Mouse (Mus musculus) right cerebral cortex, postnatal 25 days (tissue): ENCODE measurements at regions not wholly inside any gene's neighbourhood (a gene's known extent, or its start where the extent isn't known, plus 50 kb on each side); places are given as distances from the start of the nearest gene placed in this dataset.
A peak's percentile ranks its signal among the peaks of the same experiment; 100 is the strongest.

Experiments used
- DNase-seq: peaks from one replicate; pipeline ENCODE4 v3.0.0; 2022

GRCm38 (mm10) chr14:37292084-37292860, 157.2 kb upstream of the Ghitm start:
- no peak for DNase-seq

- DNase-seq, result no peak
Observed at GRCm38 (mm10) chr14:37284391-37284790, 149.3 kb upstream of the Ghitm start.

DNA sequence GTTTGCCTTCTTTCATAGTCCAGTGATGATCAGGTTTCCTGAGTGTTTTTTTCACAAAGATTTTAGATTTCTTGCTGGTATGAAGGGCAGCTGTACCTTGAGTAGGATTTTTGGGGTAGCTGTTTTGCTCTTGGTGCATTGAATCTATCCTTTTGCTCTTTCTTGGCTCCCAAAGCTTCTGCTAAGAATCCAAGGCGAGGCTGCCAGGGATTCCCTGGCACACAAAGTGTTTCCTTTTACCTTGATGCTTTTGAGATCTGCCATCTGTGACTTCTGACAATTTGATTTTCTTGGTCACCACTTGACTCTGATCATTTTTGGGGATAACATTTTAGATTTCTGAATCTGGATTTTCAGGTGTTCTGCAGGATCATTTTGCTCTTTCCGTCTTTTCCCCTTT, 144.3 kb upstream of the Ghitm start:
- no peak for DNase-seq

DNA sequence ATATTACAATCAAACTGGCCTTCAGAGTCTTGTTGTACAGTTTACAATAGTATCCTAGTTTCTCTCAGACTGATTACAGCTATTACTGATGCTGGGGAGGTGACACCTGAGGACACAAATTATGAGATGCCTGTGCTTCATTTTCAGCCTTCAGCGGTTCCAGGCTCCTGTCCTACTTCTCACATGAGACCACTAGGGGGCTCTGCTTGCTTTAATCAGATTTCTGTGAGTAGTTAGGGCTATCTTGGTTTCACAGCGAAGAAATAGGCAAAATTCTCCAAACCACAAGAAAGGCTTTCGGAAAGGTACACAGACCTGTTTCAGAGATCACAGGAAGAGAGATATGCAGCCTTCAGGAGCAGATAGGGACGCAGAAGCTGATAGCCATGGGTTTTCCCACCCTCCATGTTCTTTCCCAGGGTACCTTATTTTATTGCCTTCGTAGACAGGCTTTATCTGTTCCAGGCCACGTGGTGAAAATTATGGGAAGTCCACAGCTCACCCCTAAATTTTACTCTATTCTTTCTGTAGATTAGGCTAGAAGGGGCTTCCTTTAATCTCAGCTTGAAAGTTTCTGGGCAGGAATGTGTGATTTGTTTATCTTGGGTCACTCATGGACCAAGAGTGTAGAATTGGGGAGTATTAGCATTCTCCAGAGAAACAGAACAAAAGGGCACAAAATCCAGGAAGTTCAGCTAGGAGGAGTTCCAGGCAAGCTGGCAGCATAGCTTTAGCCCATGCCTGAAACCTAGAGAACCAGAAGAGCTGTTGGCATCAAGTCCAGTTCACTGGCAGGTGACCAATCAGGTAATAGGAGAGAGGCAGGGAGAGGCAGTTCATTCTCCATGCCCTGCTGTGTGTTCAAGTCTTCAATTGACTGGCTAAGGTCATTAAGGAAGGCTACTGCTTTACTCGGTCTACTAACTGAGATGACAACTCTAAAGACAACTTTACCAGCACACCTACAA, 141.9 kb upstream of the Ghitm start:
- DNase-seq, result peak; percentile 23

DNA sequence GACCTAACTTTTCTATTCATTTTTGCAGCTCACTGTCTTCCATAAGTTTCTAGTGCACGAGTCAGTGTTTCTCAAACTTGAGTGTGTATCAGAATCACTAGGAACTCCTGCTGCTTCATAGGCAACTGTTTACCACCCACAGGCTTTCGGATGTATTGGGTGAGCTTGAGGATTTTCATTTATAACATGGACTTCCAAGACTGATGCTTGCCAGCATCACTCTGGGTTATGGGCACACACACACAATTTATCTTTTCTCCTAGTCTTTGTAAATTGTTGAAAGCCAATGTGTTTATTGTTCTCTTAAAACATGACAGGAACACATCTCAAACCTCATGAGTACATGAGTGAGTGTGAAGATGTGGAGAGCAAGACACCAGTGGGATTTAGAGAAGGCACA, 137.0 kb upstream of the Ghitm start:
- DNase-seq, result no peak

- DNase-seq, result no peak
Observed at GRCm38 (mm10) chr14:37271015-37271933, 136.2 kb upstream of the Ghitm start.

DNA sequence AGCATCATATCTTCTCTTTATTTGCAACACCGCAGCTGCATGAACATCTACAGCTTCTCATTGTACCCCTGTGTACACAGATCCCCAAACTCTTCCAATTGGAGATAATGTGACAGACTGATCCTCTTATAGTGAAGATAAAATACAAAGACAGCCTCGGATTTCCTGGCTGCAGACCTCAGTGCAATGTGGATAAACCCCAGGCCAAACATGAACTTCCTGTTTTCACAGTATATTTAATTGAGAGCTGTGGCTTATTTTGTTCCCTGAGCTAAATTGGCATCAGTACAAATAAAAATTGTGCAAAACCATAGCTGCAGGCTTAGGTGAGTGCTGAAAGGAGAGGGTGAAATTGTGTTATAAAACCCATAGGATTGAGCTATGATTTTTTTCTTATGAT, 134.8 kb upstream of the Ghitm start:
- DNase-seq, result no peak

DNA sequence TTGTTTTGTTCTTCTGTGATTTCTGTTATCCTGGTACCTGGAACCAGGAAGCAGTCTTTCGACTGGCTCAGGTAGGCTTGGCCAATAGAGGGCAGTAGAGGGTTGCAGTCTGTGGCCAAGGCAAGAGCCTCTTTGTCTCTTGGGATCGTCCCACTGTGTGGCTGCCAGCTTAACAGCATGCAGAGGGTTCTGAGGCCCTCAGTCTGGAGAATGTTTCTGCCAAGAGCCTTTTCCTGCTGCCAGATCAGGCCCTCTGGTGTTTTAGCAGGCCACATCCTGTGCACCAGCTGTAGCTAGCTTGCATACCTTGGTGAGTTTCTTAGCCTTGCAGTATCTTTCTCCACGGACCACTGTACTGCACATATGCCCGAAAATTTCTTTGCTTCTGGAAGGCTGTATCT, 103.6 kb upstream of the Ghitm start:
- peak; percentile 57 for DNase-seq

DNA sequence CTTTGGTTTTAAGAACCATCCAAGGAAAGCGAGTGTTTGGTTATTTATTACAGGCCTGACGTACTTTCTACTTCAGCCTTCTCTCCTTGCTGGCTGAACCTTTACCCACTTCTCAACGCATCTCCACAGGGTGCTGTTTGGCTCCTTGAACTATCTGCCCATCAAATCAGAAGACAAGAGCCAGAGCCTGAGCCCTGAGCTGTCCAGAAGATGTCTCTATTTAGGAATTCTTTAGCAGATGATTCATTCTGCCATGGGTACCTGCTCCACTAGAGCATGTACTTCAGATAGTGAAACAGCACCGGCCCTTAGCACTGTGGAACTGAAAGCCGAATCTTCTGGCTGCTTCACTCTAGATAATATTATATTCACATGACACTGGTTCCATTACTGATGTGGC, 102.1 kb upstream of the Ghitm start:
- no peak for DNase-seq

GRCm38 (mm10) chr14:37208256-37208655, 73.2 kb upstream of the Ghitm start:
- no peak for DNase-seq

DNA sequence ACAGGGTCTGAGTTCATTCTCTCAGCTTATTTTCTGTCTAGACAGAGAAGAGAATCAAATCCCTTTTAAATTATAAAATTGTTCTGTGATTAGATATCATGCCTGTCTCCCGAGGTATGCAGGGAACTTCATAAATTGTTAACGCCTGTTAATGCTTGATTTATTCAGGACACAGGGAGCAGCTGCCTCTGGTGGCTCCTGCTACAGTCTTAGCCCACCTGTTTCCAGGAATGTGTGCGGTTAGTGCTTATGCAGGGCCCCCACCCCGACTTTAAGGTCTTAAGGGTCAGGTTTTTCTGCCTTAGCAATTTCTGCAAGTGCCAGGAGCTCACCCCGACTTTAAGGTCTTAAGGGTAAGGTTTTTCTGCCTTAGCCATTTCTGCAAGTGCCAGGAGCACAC, 54.7 kb upstream of the Ghitm start:
- DNase-seq, result no peak
